Mouse (Mus musculus) liver, embryonic 12.5 days (tissue): ENCODE data around the gene Shisa5. TPM values are rescaled to one million over a fixed set of nuclear protein-coding genes. Genes with fewer than 3 reads are reported as not detected.

Experiments used
- ATAC-seq: fragments of 200-750 bp; cut with Nextera tagmentation; 2 replicates; pipeline ENCODE4 v1.8.0; 2017; ENCODE audit warnings: moderate number of reproducible peaks, mild to moderate bottlenecking, moderate library complexity
- H3K27ac ChIP-seq: fragments of 300-500 bp; sonication (generic); 2 replicates; pipeline ENCODE4 v1.5.1; 2016; ENCODE audit warnings: mild to moderate bottlenecking
- H3K27me3 ChIP-seq: fragments of 300-500 bp; sonication (generic); replicated peaks from 2 replicates; pipeline ENCODE4 v1.6.1; 2016; ENCODE audit warnings: mild to moderate bottlenecking, moderate library complexity
- H3K36me3 ChIP-seq: fragments of 300-500 bp; sonication (generic); 2 replicates; pipeline ENCODE4 v1.6.1; 2016; ENCODE audit warnings: mild to moderate bottlenecking, moderate library complexity
- H3K4me1 ChIP-seq: fragments of 300-500 bp; sonication (generic); 2 replicates; pipeline ENCODE4 v1.6.1; 2016
- H3K4me2 ChIP-seq: fragments of 300-500 bp; sonication (generic); 2 replicates; pipeline ENCODE4 v1.6.1; 2016; ENCODE audit warnings: mild to moderate bottlenecking, moderate library complexity
- H3K4me3 ChIP-seq: fragments of 300-500 bp; sonication (generic); 2 replicates; pipeline ENCODE4 v1.5.1; 2016; ENCODE audit warnings: mild to moderate bottlenecking, moderate library complexity
- H3K9ac ChIP-seq: fragments of 300-500 bp; sonication (generic); 2 replicates; pipeline ENCODE4 v1.6.1; 2016; ENCODE audit warnings: mild to moderate bottlenecking, moderate library complexity
- H3K9me3 ChIP-seq: fragments of 300-500 bp; sonication (generic); replicated peaks from 2 replicates; pipeline ENCODE4 v1.6.1; 2016; ENCODE audit warnings: mild to moderate bottlenecking, moderate library complexity
- WGBS: fragments of 180-500 bp; shearing (Covaris S2); methylation state at CpG from one replicate; pipeline ENCODE4 v1.1.7; 2016; ENCODE audit not compliant: insufficient replicate concordance; 5-methylcytosine and 5-hydroxymethylcytosine counted together
- polyA plus RNA-seq: library from polyadenylated mRNA; unstranded; fragments of >200 nt; fragmentation: Nextera tagmentation; extraction: Ambion mirVana; gene quantifications from 2 replicates; pipeline ENCODE4 v1.2.1, GENCODE M21; 2016

The Shisa5 gene
- polyA plus RNA-seq: 19.0 and 21.5 TPM in 2 replicates

DNA sequence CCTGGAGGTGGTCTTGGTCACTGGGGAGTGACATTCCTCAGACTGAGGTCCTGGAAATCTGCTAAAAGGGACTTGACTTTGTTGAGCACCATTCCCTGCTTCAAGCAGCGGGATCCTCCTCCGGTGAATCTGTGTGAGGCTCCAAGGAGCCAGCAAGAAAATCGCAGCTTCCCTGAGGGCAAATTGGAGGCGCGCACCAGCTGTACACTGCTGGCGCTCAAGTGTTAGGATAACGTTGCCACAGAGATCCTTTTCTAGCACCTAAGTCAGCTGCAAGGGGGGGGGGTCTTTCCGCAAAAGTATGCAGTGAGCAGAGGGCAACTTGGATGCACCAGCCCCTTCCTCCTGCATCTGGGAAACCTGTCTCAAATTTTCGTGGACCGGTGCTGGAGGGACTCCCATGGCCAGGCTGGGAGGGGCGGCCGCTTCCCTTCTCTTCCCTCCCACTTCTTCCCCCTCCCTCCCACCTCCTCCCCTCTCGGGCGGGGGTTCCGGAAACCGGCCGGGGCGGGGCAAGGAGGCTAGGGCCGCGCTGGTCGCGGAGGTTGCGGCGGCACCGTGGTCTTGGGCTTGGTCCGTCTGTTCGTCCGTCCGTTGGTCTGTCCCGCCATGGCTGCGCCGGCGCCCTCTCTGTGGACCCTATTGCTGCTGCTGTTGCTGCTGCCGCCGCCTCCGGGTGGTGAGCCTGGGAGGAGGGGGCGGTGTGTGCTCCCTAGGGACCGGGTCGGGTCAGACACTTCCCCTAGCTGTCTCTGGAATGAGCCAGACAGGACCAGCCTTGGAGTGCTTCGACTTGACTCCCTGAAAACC is at the start of gene Shisa5:
Gene Shisa5, plus strand, starts transcription at position 480 of the 810 bp plus-strand sequence.
- peaks cover 17% of the 10 kb centered on the region for H3K27me3 ChIP-seq
- peak within 1 kb of the TSS; percentile 89 for H3K4me2 ChIP-seq
- peak within 1 kb of the TSS; percentile 14; the same call in 1 of the 2 replicates for H3K27ac ChIP-seq
- ATAC-seq: peak; percentile 80
- peak within 1 kb of the TSS; percentile 70 for H3K9ac ChIP-seq
- H3K36me3 ChIP-seq: no peaks in the 10 kb centered on the region
- H3K9me3 ChIP-seq: no peaks in the 10 kb centered on the region
- H3K4me3 ChIP-seq: peak within 1 kb of the TSS; percentile 65
- under 1% methylated on average over 34 of the region's 40 CpGs for WGBS
- H3K4me1 ChIP-seq: peaks cover 31% of the 10 kb centered on the region

DNA sequence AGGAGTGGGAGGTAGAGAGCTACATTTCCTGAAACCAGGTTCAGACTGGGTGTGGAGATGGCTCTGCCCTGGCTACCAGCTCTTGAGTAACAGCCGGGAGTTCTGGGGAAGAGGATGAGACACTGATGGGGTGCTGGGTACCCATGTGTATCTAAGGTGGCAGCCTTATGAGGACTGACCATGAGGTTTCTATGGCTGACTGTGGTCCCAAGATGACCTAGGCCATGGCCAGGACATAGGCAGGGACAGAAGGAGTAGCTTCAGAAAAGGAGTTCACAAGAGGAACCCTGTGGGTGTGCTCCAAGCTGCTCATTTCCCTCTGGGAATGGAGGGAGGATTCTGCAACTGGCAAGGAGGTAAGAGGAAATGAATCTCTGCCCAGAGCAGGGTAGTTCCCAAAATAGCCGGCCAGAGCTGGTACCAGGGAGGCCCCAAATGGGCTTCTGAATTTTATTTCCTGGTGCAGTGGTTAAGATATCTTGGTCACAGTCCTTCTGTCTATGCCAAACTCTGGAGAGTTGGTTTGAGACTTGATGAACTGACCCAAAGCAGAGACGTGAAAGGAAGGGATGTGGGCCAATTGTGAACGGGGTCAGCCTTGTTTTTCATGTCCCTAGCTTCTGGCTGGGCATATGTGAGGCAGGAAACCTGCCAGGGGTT is 48.4 kb upstream of the Shisa5 start:
- no peak for ATAC-seq
- no peaks in the 10 kb centered on the region for H3K9me3 ChIP-seq
- H3K4me2 ChIP-seq: no peak overlapping the region
- H3K9ac ChIP-seq: no peak overlapping the region
- 69% methylated on average over 4 of the region's 4 CpGs for WGBS
- no peaks in the 10 kb centered on the region for H3K36me3 ChIP-seq
- peaks cover 5% of the 10 kb centered on the region for H3K27me3 ChIP-seq
- no peak overlapping the region for H3K4me3 ChIP-seq
- H3K4me1 ChIP-seq: peaks cover 67% of the 10 kb centered on the region
- peak overlapping the region; percentile 81; the same call in 1 of the 2 replicates for H3K27ac ChIP-seq

DNA sequence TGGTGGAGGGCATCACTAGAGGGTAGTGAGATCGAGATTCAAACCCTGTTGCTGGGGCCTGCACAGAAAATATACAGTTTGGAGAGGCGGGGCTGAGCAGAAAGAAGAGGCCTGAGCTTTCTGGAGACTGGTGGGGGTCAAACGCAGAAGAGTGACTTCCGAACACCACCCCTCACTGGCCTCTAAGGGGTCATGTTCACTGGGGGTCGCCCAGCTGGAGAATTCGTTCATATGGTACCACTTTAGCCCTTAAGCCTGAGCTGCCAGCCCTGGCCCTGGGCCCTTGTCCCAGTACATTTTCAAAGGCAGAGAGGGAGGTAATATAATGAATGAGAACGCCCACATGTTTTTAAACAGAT is 47.9 kb upstream of the Shisa5 start:
- H3K36me3 ChIP-seq: no peaks in the 10 kb centered on the region
- H3K4me3 ChIP-seq: no peak overlapping the region
- H3K4me2 ChIP-seq: peak overlapping the region; percentile 91
- peaks cover under 1% of the 10 kb centered on the region; the same call in 1 of the 2 replicates for H3K27me3 ChIP-seq
- H3K4me1 ChIP-seq: peaks cover 69% of the 10 kb centered on the region
- no peaks in the 10 kb centered on the region for H3K9me3 ChIP-seq
- no peak for ATAC-seq
- H3K27ac ChIP-seq: peak overlapping the region; percentile 81
- 75% methylated on average over 7 of the region's 7 CpGs for WGBS
- no peak overlapping the region for H3K9ac ChIP-seq

DNA sequence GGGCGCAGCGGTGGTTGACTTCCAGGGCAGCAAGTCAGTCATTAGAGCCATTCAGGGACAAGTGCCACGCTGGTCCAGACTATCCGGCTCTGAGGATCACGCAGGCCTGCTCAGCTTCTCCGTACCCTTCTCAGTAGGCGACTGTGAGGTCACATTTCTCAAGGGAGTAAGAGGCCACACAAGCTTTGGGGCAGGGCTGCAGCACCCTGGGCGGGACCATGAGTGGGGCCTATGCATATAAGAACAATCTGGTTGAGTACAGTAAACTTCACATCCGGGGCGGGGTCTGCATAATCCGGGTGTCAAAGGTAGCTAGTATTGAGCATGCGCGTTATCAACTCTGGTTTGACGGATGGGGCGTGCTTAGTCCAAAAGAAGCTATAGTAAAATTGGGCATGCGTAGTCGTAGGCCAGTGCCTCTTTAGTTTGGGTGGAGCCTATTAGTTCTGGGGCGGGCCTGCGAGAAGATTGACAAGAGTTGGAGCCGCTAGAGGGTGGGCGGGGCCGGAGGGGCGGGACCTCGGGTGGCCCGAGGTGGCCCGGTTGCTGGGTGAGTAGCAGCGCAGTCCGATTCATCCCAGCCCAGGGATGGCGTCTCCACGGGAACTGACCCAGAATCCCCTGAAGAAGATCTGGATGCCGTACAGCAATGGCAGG is 46.8 kb upstream of the Shisa5 start, which contains the start of gene Pfkfb4:
Gene Pfkfb4, plus strand, starts transcription at position 351 of the 657 bp plus-strand sequence.
- H3K4me1 ChIP-seq: peaks cover 80% of the 10 kb centered on the region
- H3K4me3 ChIP-seq: peak within 1 kb of the TSS; percentile 65
- no peaks in the 10 kb centered on the region for H3K36me3 ChIP-seq
- peak within 1 kb of the TSS; percentile 81 for H3K27ac ChIP-seq
- peak; percentile 96 for ATAC-seq
- peak within 1 kb of the TSS; percentile 91 for H3K4me2 ChIP-seq
- no peaks in the 10 kb centered on the region for H3K27me3 ChIP-seq
- H3K9ac ChIP-seq: peak within 1 kb of the TSS; percentile 64
- 2% methylated on average over 31 of the region's 31 CpGs for WGBS
- no peaks in the 10 kb centered on the region for H3K9me3 ChIP-seq

DNA sequence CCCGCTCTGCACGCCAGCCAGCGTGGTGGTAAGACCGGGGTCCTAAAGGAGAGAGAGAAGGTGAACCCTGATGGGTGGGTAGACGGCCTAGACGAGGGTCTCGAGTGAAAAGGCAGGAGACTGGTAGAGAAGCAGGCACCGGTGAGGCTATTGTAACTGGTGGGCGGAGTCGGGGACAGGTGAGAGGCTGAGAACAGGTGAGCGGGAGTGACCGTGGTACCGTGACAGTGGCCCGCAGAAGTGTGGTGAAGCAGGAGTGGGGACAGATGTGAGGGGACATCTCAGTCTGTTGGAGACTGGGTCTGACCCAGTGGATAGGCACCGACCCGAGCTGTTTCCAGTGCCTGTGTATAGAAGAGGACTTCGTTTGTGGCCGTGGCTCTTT is 46.3 kb upstream of the Shisa5 start:
- Histone ChIP-seq H3K4me2 (peak overlapping the region; percentile 91), H3K36me3 (no peaks in the 10 kb centered on the region), H3K4me1 (peaks cover 82% of the 10 kb centered on the region), H3K27ac (no peak overlapping the region; the same call in 1 of the 2 replicates), H3K9me3 (no peaks in the 10 kb centered on the region), H3K9ac (peak overlapping the region; percentile 63), H3K4me3 (peak overlapping the region; percentile 65), H3K27me3 (no peaks in the 10 kb centered on the region)
- no peak for ATAC-seq
- 14% methylated on average over 18 of the region's 18 CpGs for WGBS

DNA sequence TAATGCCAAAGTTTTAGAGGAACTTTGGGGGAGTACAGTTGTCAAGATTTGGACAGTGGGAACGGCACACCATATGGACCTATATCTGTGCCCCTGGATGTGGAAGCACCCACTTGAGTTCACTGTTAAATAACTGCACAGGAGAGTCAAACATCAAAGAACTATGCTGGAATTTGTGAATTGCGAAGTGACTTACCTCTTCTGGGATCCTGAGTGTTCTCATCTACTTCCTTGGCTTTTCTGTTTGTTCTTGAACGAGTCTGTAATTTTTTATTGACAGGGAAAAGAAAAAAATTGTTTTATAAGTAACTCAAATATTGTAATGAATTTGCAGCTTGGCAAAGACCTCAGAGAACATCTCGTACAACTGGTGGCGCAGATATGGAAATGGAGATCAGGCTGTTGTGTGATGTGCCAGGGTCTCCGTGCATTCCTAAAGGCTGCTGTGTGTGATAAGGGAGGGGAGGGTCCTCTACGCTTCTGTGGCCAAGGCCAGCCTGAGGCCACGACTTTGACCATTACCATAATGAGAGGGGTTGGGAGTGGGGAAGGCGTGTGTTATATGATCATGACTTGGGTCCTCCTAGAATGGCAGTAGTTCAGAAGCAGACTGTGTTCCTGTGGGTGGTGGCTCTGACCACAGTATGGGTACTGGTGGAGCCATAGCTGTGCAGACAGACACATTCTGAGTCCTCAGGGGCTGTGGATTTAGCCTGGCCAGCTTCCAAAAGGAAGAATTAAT is 45.6 kb upstream of the Shisa5 start:
- ATAC-seq: no peak
- no peaks in the 10 kb centered on the region for H3K27me3 ChIP-seq
- H3K9ac ChIP-seq: 0 out of 2 replicates have a peak overlapping the region, but pooled peaks have one; percentile 63
- H3K36me3 ChIP-seq: no peaks in the 10 kb centered on the region
- peaks cover 77% of the 10 kb centered on the region for H3K4me1 ChIP-seq
- H3K4me3 ChIP-seq: peak overlapping the region; percentile 65
- WGBS: 33% methylated on average over 9 of the region's 9 CpGs
- no peak overlapping the region; the same call in 1 of the 2 replicates for H3K27ac ChIP-seq
- H3K9me3 ChIP-seq: no peaks in the 10 kb centered on the region
- peak overlapping the region; percentile 91 for H3K4me2 ChIP-seq

DNA sequence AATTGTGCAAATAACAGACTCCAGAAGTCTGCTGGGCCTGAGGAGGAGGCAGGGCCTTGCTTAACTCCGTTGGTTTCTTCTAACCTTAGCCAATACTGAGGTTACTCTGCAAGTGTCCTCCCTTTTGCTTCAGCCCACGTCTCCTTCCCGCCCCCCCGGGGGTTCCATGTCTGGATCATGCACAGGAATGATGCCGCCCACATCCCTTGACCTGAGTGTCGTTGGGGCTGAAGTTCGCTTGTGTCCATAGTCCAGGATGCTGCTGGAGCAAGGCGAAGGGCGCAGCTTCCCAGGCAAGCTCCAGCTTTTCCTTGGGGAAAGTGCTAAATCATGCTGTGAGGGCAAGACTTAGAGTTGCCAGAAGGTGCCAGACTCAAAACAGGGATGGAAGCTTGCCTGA is 42.0 kb upstream of the Shisa5 start:
- WGBS: 63% methylated on average over 9 of the region's 9 CpGs
- Histone ChIP-seq H3K9ac (no peak overlapping the region), H3K9me3 (no peaks in the 10 kb centered on the region), H3K27ac (peak overlapping the region; percentile 38; the same call in 1 of the 2 replicates), H3K27me3 (no peaks in the 10 kb centered on the region), H3K4me2 (no peak overlapping the region), H3K4me1 (peaks cover 58% of the 10 kb centered on the region), H3K36me3 (no peaks in the 10 kb centered on the region), H3K4me3 (no peak overlapping the region)
- ATAC-seq: no peak

DNA sequence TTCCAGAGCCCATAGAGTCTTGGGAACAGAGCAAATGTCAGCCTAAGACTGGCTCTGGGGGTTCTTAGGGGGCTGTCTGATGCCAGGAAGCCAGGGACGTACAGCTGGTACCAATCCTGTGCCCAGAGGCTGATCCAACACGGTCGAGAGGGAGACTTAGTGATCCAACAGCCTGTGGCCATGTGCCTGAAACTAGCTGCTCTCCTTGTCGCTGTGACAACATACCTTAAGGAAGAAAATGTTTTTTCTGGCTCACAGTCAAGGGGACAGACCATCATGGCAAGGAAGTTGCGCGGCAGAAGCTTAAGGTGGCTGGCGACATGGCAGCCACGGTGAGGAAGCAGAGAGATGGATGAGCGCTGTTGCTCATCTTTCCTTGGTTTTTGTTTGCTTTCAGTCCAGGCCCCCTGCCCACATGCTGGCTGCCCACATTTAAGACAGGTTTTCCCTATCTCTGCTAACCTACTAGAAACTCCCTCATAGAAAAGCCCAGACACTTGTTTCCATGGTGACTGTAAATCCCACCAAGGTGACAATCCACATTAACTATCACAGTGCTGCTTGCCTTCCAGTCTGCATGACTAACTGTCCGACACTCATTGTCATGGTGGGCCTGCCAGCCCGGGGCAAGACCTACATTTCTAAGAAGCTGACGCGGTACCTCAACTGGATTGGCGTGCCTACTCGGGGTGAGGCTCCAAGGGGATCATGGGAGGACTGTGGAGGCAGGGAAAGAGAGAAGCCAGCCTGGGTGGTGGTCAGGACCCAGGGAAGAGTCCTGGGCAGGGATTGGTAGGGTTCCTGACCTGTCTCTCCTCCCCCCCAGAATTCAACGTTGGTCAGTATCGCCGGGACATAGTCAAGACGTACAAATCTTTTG is 39.8 kb upstream of the Shisa5 start:
- no peak overlapping the region; the same call in 1 of the 2 replicates for H3K27ac ChIP-seq
- WGBS: 69% methylated on average over 19 of the region's 19 CpGs

DNA sequence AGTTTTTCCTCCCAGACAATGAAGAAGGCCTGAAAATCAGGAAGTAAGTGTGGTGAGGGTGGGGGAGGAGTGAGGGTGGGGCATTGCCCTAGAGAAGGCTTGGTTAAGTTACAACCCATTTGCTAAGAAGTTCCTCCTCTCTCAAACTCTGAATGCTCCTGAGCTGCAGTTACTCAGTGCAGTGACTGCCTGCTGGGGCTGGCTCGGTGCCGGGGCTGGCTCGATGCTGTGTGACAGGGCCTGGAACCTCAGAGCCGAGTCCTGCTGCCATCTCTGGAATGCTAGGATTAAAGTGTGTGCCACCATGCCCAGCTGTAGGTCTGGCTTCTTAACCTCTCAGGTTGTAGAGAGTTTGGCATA is 39.2 kb upstream of the Shisa5 start:
- Histone ChIP-seq H3K9ac (no peak overlapping the region), H3K36me3 (0 out of 2 replicates have a peak, but pooled peaks cover 4% of the 10 kb centered on the region), H3K4me3 (no peak overlapping the region), H3K4me1 (peaks cover 39% of the 10 kb centered on the region), H3K27me3 (no peaks in the 10 kb centered on the region), H3K9me3 (no peaks in the 10 kb centered on the region), H3K27ac (no peak overlapping the region; the same call in 1 of the 2 replicates), H3K4me2 (no peak overlapping the region)
- no peak for ATAC-seq
- 46% methylated on average over 4 of the region's 4 CpGs for WGBS

More for the DNA sequence above, 39.8 kb upstream of the Shisa5 start:
- H3K4me2 ChIP-seq: no peak overlapping the region
- H3K27me3 ChIP-seq: no peaks in the 10 kb centered on the region
- 0 out of 2 replicates have a peak, but pooled peaks cover 4% of the 10 kb centered on the region for H3K36me3 ChIP-seq
- no peak for ATAC-seq
- H3K4me1 ChIP-seq: peaks cover 40% of the 10 kb centered on the region
- H3K9me3 ChIP-seq: no peaks in the 10 kb centered on the region
- H3K4me3 ChIP-seq: no peak overlapping the region
- H3K9ac ChIP-seq: no peak overlapping the region

DNA sequence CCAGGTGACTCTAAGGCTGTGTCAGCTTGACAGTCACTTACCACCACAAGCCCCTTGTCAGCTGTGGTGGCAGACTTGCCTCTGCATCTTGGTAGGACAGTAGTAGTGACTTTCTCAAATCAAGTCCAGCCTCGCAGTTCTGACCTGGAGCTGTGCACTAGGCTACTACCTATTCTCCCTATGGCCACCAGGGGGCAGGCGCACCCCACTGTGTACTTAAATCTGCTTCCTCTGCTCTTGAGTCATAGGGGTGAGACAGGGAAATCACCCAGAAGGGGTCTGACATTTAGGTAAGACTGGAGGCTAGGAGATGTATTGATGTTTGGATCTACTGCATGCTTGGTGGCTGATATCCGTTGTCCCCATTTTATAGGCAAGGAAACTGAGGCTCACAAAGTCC is 37.6 kb upstream of the Shisa5 start:
- WGBS: 10% methylated on average over 3 of the region's 3 CpGs
- Histone ChIP-seq H3K4me3 (no peak overlapping the region), H3K27ac (no peak overlapping the region), H3K4me2 (no peak overlapping the region), H3K36me3 (0 out of 2 replicates have a peak, but pooled peaks cover 4% of the 10 kb centered on the region), H3K9me3 (no peaks in the 10 kb centered on the region), H3K9ac (no peak overlapping the region), H3K4me1 (peaks cover 28% of the 10 kb centered on the region), H3K27me3 (no peaks in the 10 kb centered on the region)
- ATAC-seq: peak; percentile 40; the same call in 1 of the 2 replicates
